Mouse (Mus musculus) neural tube, embryonic 10.5 days (tissue): ENCODE measurements around the gene Rbms3.

ENCODE experiments used
- DNase-seq: peaks from one replicate; pipeline ENCODE4 v3.0.0-alpha.2; 2017; ENCODE audit warnings: low spot score; ENCODE audit errors: extremely low spot score

The Rbms3 gene

GRCm38 (mm10) chr9:116857151-116857550, 772.6 kb downstream of the Rbms3 start:
- no peak for DNase-seq

GRCm38 (mm10) chr9:116855744-116856143, 774.0 kb downstream of the Rbms3 start:
- no peak for DNase-seq

GRCm38 (mm10) chr9:116848905-116849304, 780.8 kb downstream of the Rbms3 start:
- no peak for DNase-seq

- DNase-seq = no peak
Observed at GRCm38 (mm10) chr9:116848166-116848565, 781.5 kb downstream of the Rbms3 start.

- DNase-seq = no peak
Observed at GRCm38 (mm10) chr9:116847241-116848135, 782.2 kb downstream of the Rbms3 start.

- DNase-seq = peak; percentile 22
Observed at GRCm38 (mm10) chr9:116834949-116835348, 794.8 kb downstream of the Rbms3 start.

GRCm38 (mm10) chr9:116833677-116834076, 796.0 kb downstream of the Rbms3 start:
- DNase-seq = no peak

GRCm38 (mm10) chr9:116832822-116833221, 796.9 kb downstream of the Rbms3 start:
- DNase-seq = no peak

GRCm38 (mm10) chr9:116831386-116831785, 798.3 kb downstream of the Rbms3 start:
- DNase-seq = no peak

GRCm38 (mm10) chr9:116829929-116830328, 799.8 kb downstream of the Rbms3 start:
- no peak for DNase-seq

- DNase-seq = no peak
Observed at GRCm38 (mm10) chr9:116821601-116822000, 808.1 kb downstream of the Rbms3 start.

- no peak for DNase-seq
Observed at GRCm38 (mm10) chr9:116817196-116817595, 812.5 kb downstream of the Rbms3 start.

GRCm38 (mm10) chr9:116814495-116815094, 815.1 kb downstream of the Rbms3 start:
- DNase-seq = no peak

- no peak for DNase-seq
Observed at GRCm38 (mm10) chr9:116813396-116813795, 816.3 kb downstream of the Rbms3 start.

GRCm38 (mm10) chr9:116809260-116809659, 820.5 kb downstream of the Rbms3 start:
- no peak for DNase-seq

GRCm38 (mm10) chr9:116808401-116808800, 821.3 kb downstream of the Rbms3 start:
- DNase-seq = no peak

- peak; percentile 55 for DNase-seq
Observed at GRCm38 (mm10) chr9:116807166-116808081, 822.3 kb downstream of the Rbms3 start.

GRCm38 (mm10) chr9:116803292-116803731, 826.4 kb downstream of the Rbms3 start:
- DNase-seq = no peak

GRCm38 (mm10) chr9:116802602-116803001, 827.1 kb downstream of the Rbms3 start:
- no peak for DNase-seq

GRCm38 (mm10) chr9:116795240-116795955, 834.3 kb downstream of the Rbms3 start:
- no peak for DNase-seq

GRCm38 (mm10) chr9:116791850-116792249, 837.9 kb downstream of the Rbms3 start:
- no peak for DNase-seq
